Mouse (Mus musculus) E14TG2a.4 (cell line): ENCODE results near the gene Oit1.

Source experiments
- H3K27me3 ChIP-seq: 2 replicates; pipeline ENCODE4 v1.6.1; 2014; ENCODE audit warnings: low read length, control low read depth; ENCODE audit not compliant: insufficient read depth
- H3K36me3 ChIP-seq: 2 replicates; pipeline ENCODE4 v1.6.1; 2014; ENCODE audit warnings: low read length, control low read depth; ENCODE audit not compliant: insufficient read depth
- H3K4me1 ChIP-seq: replicated peaks from 2 replicates; pipeline ENCODE4 v1.6.1; 2014; ENCODE audit warnings: low read depth, low read length, control low read depth
- H3K4me3 ChIP-seq: replicated peaks from 2 replicates; pipeline ENCODE4 v1.5.1; 2014; ENCODE audit warnings: mild to moderate bottlenecking, low read length
- H3K9me3 ChIP-seq: 2 replicates; pipeline ENCODE4 v1.6.1; 2014; ENCODE audit warnings: low read length, control low read depth
- CTCF ChIP-seq: conservative IDR thresholded peaks from 2 replicates; pipeline ENCODE4 v1.5.1; 2014; ENCODE audit warnings: low read length
- NANOG ChIP-seq: IDR thresholded peaks from 2 replicates; pipeline ENCODE4 v1.6.1; 2014; ENCODE audit warnings: borderline replicate concordance, low read length, mixed read lengths
- POU5F1 ChIP-seq: IDR thresholded peaks from 2 replicates; pipeline ENCODE4 v1.6.1; 2014; ENCODE audit warnings: low read length, borderline replicate concordance

The Oit1 gene

GRCm38 (mm10) chr14:8346255-8346997 lies 32.1 kb downstream of the Oit1 start:
- TF ChIP-seq NANOG (no peak), POU5F1 (no peak), CTCF (peak; percentile 93)
- Histone ChIP-seq H3K4me1 (no peaks in the 10 kb centered on the region), H3K4me3 (no peak overlapping the region), H3K36me3 (no peaks in the 10 kb centered on the region), H3K27me3 (peaks cover 19% of the 10 kb centered on the region; the same call in 1 of the 2 replicates), H3K9me3 (no peaks in the 10 kb centered on the region)

GRCm38 (mm10) chr14:8345566-8345965 lies 33.0 kb downstream of the Oit1 start:
- no peaks in the 10 kb centered on the region for H3K9me3 ChIP-seq
- no peaks in the 10 kb centered on the region for H3K4me1 ChIP-seq
- TF ChIP-seq NANOG (no peak), CTCF (no peak), POU5F1 (no peak)
- no peaks in the 10 kb centered on the region for H3K36me3 ChIP-seq
- peaks cover 22% of the 10 kb centered on the region; the same call in 1 of the 2 replicates for H3K27me3 ChIP-seq
- H3K4me3 ChIP-seq = no peak overlapping the region

- TF ChIP-seq POU5F1 (no peak), NANOG (no peak), CTCF (no peak)
- Histone ChIP-seq H3K27me3 (peaks cover 27% of the 10 kb centered on the region; the same call in 1 of the 2 replicates), H3K36me3 (no peaks in the 10 kb centered on the region), H3K4me3 (no peak overlapping the region), H3K9me3 (peaks cover under 1% of the 10 kb centered on the region; the same call in 1 of the 2 replicates), H3K4me1 (no peaks in the 10 kb centered on the region)
Observed at GRCm38 (mm10) chr14:8342509-8343106, 35.9 kb downstream of the Oit1 start.

GRCm38 (mm10) chr14:8340226-8340625 lies 38.3 kb downstream of the Oit1 start:
- no peaks in the 10 kb centered on the region for H3K36me3 ChIP-seq
- peaks cover 22% of the 10 kb centered on the region; the same call in 1 of the 2 replicates for H3K27me3 ChIP-seq
- H3K9me3 ChIP-seq = peaks cover 7% of the 10 kb centered on the region; the same call in 1 of the 2 replicates
- H3K4me3 ChIP-seq = no peak overlapping the region
- no peaks in the 10 kb centered on the region for H3K4me1 ChIP-seq
- TF ChIP-seq CTCF = no peak
- no peak for TF ChIP-seq NANOG
- no peak for TF ChIP-seq POU5F1

GRCm38 (mm10) chr14:8335947-8336346 lies 42.6 kb downstream of the Oit1 start:
- no peaks in the 10 kb centered on the region for H3K36me3 ChIP-seq
- peaks cover 27% of the 10 kb centered on the region for H3K27me3 ChIP-seq
- H3K4me1 ChIP-seq = no peaks in the 10 kb centered on the region
- H3K4me3 ChIP-seq = no peak overlapping the region
- peaks cover 7% of the 10 kb centered on the region; the same call in 1 of the 2 replicates for H3K9me3 ChIP-seq
- TF ChIP-seq NANOG = no peak
- no peak for TF ChIP-seq CTCF
- TF ChIP-seq POU5F1 = no peak

- Histone ChIP-seq H3K4me1 (no peaks in the 10 kb centered on the region), H3K27me3 (peaks cover 28% of the 10 kb centered on the region), H3K9me3 (peaks cover 7% of the 10 kb centered on the region; the same call in 1 of the 2 replicates), H3K4me3 (no peak overlapping the region), H3K36me3 (no peaks in the 10 kb centered on the region)
- no peak for TF ChIP-seq POU5F1
- TF ChIP-seq CTCF = no peak
- TF ChIP-seq NANOG = no peak
Observed at GRCm38 (mm10) chr14:8334511-8334910, 44.0 kb downstream of the Oit1 start.

GRCm38 (mm10) chr14:8332314-8333252 lies 46.0 kb downstream of the Oit1 start:
- Histone ChIP-seq H3K9me3 (peaks cover 6% of the 10 kb centered on the region; the same call in 1 of the 2 replicates), H3K27me3 (peaks cover 41% of the 10 kb centered on the region), H3K4me1 (0 out of 2 replicates have a peak, but pooled peaks cover 4% of the 10 kb centered on the region), H3K4me3 (no peak overlapping the region), H3K36me3 (no peaks in the 10 kb centered on the region)
- TF ChIP-seq POU5F1 (no peak), CTCF (no peak)

- H3K27me3 ChIP-seq = peaks cover 48% of the 10 kb centered on the region
- H3K36me3 ChIP-seq = no peaks in the 10 kb centered on the region
- TF ChIP-seq POU5F1 (no peak), NANOG (no peak), CTCF (no peak)
- no peaks in the 10 kb centered on the region for H3K9me3 ChIP-seq
- H3K4me3 ChIP-seq = no peak overlapping the region
- 0 out of 2 replicates have a peak, but pooled peaks cover 4% of the 10 kb centered on the region for H3K4me1 ChIP-seq
Observed at GRCm38 (mm10) chr14:8331307-8331905, 47.1 kb downstream of the Oit1 start.
